Mouse (Mus musculus) thymus, postnatal 0 days (tissue): Measurements from ENCODE around the gene Srsf6. TPM values are rescaled to one million over a fixed set of nuclear protein-coding genes. Genes with fewer than 3 reads are reported as not detected.

Experiments used
- DNase-seq: peaks from one replicate; pipeline ENCODE4 v3.0.0-alpha.2; 2015; ENCODE audit warnings: low spot score
- polyA plus RNA-seq: library from polyadenylated mRNA; unstranded; fragments of >200 nt; fragmentation: Nextera tagmentation; extraction: Ambion mirVana; gene quantifications from 2 replicates; pipeline ENCODE4 v1.2.1, GENCODE M21; 2015

The Srsf6 gene
- polyA plus RNA-seq, 1 experiment from 2014 or later, result 203 TPM

GRCm38 (mm10) chr2:162984381-162984780, 53.1 kb downstream of the Srsf6 start:
- no peak for DNase-seq

DNA sequence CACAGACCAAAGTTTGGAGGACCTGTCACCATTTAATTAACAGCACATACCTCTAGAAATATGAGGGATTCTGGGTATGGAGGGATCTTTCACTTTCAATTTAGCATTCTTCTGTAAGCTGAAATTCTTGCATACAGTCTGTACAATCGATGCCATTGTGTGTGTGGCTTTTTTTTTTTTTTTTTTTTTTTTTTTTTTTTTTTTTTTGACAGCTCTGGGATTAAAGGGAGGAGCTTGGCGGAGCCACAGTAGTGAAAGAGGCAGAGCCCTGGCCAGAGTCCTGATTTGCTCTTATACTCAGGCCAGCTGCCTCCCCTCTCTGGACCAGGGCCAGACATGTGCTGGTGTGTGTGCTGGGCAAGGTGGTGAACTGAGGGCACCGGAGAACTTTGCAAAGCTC, 54.6 kb downstream of the Srsf6 start:
- DNase-seq, result no peak

Other genes with a start within 250 kb of the Srsf6 start
- gene L3mbtl1, start 11.9 kb downstream of the Srsf6 start, polyA plus RNA-seq, result 0.05 TPM in 1 of 2 replicates, not detected in the other
- gene Sgk2, start 55.8 kb downstream of the Srsf6 start, polyA plus RNA-seq, result 0.10 and 0.22 TPM in 2 replicates
- 54.7 and 59.2 TPM in 2 replicates for gene Ift52, start 85.8 kb downstream of the Srsf6 start, polyA plus RNA-seq
- gene Mybl2, start 123.2 kb downstream of the Srsf6 start, polyA plus RNA-seq, result 26.9 and 27.5 TPM in 2 replicates
- not detected in 2 replicates for gene Gtsf1l, start 156.3 kb downstream of the Srsf6 start, polyA plus RNA-seq